Mouse (Mus musculus) olfactory bulb, adult 2 months (tissue): ENCODE data around the gene Gm9732.
"Not testable (repeated sequence)": the region's sequence is repeated elsewhere in the genome, so short reads cannot be mapped to it uniquely, and the experiment has no call there.

Source experiments
- CTCF ChIP-seq: fragments of 200-500 bp; IDR thresholded peaks from 2 replicates; pipeline ENCODE4 v1.5.1; 2012; ENCODE audit warnings: low read depth, mild to moderate bottlenecking, low read length, moderate library complexity; ENCODE audit not compliant: insufficient read depth
- POLR2A ChIP-seq: fragments of 200-500 bp; IDR thresholded peaks from 2 replicates; pipeline ENCODE4 v1.6.1; 2012; ENCODE audit warnings: mild to moderate bottlenecking, low read depth, low read length, moderate library complexity; ENCODE audit not compliant: insufficient read depth

GRCm38 (mm10) chr14:43269211-43269610, 5.6 kb upstream of the Gm9732 start:
- TF ChIP-seq POLR2A, CTCF: not testable (repeated sequence)
